Mouse (Mus musculus) erythroblast, adult 5-6 weeks (primary cell): ENCODE data around the gene Olfr231. TPM values are rescaled to one million over a fixed set of nuclear protein-coding genes. Genes with fewer than 3 reads are reported as not detected.

Source experiments
- ATAC-seq: replicated peaks from 2 replicates; pipeline ENCODE4 v1.8.0; 2016; ENCODE audit warnings: moderate number of reproducible peaks, mild to moderate bottlenecking, moderate TSS enrichment, inconsistent platforms; ENCODE audit not compliant: poor library complexity, low FRiP score, severe bottlenecking
- total RNA-seq, 2 experiments: library from RNA; stranded (forward) in 1 of 2; stranded (reverse) in 1 of 2; fragments of 150-400 nt in 1 of 2; fragments of 200-764, 138-1000 nt in 1 of 2; gene quantifications; 2 replicates each; pipeline versions ENCODE4 v1.2.3 to v1.2.4; 2015 to 2017; ENCODE audit warnings: low replicate concordance in 2 of 2

Olfr231 gene
- total RNA-seq (2015; ENCODE audit: low replicate concordance) (2.1 TPM in 1 of 2 replicates, not detected in the other), total RNA-seq (2017; ENCODE audit: low replicate concordance) (not detected in 2 replicates)

DNA sequence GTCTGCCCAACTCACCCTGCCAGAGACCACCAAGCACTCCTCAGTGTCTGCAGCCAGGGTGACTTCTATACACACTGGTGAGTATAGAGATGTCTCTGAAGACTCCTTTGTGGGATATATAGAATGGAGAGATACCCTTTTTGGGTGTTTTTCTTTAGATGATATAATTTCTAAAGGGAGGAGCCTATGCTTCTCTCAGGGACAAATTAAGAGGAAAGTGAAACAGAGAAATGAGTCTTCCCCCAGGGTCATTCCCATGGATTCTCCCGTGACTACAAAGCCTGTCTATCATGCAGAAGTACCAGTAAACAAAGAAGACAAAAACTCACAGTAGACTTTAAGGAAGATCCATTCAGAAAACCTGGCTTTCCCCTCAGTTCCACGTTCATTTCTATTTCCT is at the start of gene Olfr231:
Gene Olfr231, minus strand, starts transcription at position 101 of the 400 bp plus-strand sequence.
- no peak for ATAC-seq

GRCm38 (mm10) chr1:174169024-174169423 is 48.1 kb upstream of the Olfr231 start:
- 0 out of 2 replicates have a peak, but pooled peaks have one; percentile 25 for ATAC-seq

- 0 out of 2 replicates have a peak, but pooled peaks have one; percentile 12 for ATAC-seq
Measured at GRCm38 (mm10) chr1:174159095-174159494, 38.1 kb upstream of the Olfr231 start.

DNA sequence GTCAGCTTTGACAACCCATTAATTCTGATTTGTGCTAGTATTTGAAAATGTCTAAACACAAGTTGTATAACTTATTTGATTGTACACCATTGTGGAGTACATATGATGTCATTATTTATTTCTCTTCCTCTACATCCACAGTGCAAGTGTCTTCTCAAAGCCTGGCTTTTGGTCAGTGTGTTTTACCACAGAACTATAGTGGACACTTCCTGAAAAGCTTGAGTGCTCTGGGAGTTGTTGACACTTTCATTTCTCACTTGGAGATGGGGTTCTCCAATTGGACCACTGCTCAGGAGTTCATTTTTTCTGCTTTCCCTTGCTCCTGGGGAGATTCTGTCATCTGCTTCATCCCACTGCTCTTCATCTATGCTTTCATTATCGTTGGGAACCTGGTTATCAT is 37.5 kb upstream of the Olfr231 start:
- peak; percentile 33; the same call in 1 of the 2 replicates for ATAC-seq

GRCm38 (mm10) chr1:174157622-174158021 is 36.7 kb upstream of the Olfr231 start:
- ATAC-seq: no peak

GRCm38 (mm10) chr1:174155333-174155732 is 34.4 kb upstream of the Olfr231 start, which contains the start of gene Olfr420:
Gene Olfr420, plus strand, starts transcription at chr1:174155633.
- ATAC-seq: no peak

- ATAC-seq: no peak
Measured at GRCm38 (mm10) chr1:174149289-174149688, 28.3 kb upstream of the Olfr231 start.

- no peak for ATAC-seq
Measured at GRCm38 (mm10) chr1:174146696-174147095, 25.7 kb upstream of the Olfr231 start.

DNA sequence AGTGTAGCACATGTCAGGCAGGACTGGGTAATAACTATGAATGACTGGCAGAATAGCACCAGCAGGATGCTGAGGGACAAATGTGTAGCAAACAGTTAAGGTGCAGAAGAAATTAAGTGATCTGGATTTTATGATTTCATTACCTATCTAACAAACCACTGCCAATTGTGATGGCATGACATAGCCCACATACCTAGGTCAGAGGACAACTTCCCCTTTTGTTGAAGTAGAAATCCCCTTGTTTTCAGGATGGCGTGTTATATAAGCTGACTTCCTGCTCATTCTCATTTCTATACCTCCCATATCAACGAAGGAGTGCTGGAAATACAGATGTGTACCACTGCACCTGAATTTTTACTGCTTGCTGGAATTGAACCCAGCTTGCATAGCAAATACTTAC is 20.4 kb upstream of the Olfr231 start:
- no peak for ATAC-seq

- 0 out of 2 replicates have a peak, but pooled peaks have one; percentile 9 for ATAC-seq
Measured at GRCm38 (mm10) chr1:174131999-174132398, 11.0 kb upstream of the Olfr231 start.

DNA sequence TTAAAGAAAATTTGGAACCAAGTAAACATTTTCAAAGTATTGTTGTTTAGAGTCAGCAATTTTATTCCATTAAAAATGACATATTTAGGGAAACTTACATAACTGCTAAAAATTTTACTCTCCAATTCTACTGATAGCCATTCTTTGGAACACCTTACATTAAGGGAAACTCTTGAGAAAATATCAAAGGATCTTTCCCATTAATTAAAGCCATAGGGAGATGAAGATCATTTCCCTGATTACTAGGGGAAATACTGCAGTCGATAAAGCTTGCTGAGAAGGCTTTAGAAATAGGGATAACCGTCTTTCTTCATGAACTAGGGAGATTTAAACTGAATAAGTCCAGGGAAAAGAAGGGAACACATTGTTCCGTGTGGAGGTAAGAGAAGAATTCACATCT is 10.3 kb upstream of the Olfr231 start, which contains the start of gene Olfr424:
Gene Olfr424, plus strand, starts transcription at position 301 of the 400 bp plus-strand sequence.
- ATAC-seq: no peak

GRCm38 (mm10) chr1:174103735-174104134 is 17.2 kb downstream of the Olfr231 start:
- ATAC-seq: no peak

- no peak for ATAC-seq
Measured at GRCm38 (mm10) chr1:174096591-174096990, 24.4 kb downstream of the Olfr231 start, which contains the start of gene Olfr427. Gene Olfr427, plus strand, starts transcription at chr1:174096891.

DNA sequence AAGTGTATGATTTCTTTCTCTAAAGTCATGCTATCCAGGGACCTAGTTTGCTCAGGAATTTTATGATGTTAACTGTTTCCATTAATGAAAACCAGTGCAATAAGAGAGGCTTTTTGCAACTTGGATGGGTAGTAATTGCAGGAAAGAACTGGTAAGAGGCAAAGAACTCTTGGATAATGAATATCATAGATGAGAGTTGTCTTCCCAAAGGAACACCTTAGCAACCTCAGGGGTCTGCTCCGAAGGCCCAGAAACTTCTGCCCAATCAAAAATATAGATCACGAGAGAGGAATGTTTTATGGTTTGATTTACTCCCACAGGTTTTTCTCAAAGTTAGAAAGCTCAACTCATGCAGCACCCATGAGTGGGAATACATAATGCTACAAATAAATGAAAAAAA is 36.9 kb downstream of the Olfr231 start, which contains the start of gene Olfr429:
Gene Olfr429, plus strand, starts transcription at position 301 of the 400 bp plus-strand sequence.
- no peak for ATAC-seq

DNA sequence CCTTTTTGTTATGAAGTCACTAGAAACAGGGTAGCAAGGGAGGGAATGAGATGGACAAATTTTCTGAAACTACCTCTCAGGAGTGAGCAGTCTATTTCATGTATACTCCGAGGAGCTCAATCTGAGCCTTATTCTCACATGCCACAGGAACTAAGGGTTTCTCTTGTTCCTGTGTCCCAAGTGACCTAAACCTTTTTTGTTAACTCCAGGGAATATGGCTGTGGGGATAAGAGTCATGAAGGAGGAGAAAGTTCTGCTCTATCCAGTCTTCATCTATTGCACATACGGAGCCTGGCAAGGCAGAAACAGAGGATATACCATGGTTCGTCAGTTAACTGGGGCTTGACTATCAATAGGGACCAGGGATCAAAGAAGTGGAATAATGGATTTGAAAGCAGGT is 54.7 kb downstream of the Olfr231 start, which contains the start of gene Olfr430:
Gene Olfr430, plus strand, starts transcription at position 301 of the 400 bp plus-strand sequence.
- no peak for ATAC-seq

Other genes starting within 250 kb of the Olfr231 start
- gene Ifi211, start 208.1 kb downstream of the Olfr231 start, total RNA-seq (2015; ENCODE audit: low replicate concordance): 11.9 and 20.0 TPM in 2 replicates
- 9.3 and 13.3 TPM in 2 replicates for gene Ifi211, start 208.1 kb downstream of the Olfr231 start, total RNA-seq (2017; ENCODE audit: low replicate concordance)
- 35.4 and 38.7 TPM in 2 replicates for gene Mndal, start 178.7 kb downstream of the Olfr231 start, total RNA-seq (2015; ENCODE audit: low replicate concordance)
- gene Mndal, start 178.7 kb downstream of the Olfr231 start, total RNA-seq (2017; ENCODE audit: low replicate concordance): 15.5 and 18.5 TPM in 2 replicates
- 23.4 and 29.9 TPM in 2 replicates for gene Ifi203, start 178.5 kb downstream of the Olfr231 start, total RNA-seq (2015; ENCODE audit: low replicate concordance)
- 6.6 and 13.8 TPM in 2 replicates for gene Ifi203, start 178.5 kb downstream of the Olfr231 start, total RNA-seq (2017; ENCODE audit: low replicate concordance)
- not detected in 2 replicates for gene Ifi202b, start 138.4 kb downstream of the Olfr231 start, total RNA-seq (2015; ENCODE audit: low replicate concordance)
- gene Ifi202b, start 138.4 kb downstream of the Olfr231 start, total RNA-seq (2017; ENCODE audit: low replicate concordance): not detected in 2 replicates
- gene Ifi205, start 89.4 kb downstream of the Olfr231 start, total RNA-seq (2015; ENCODE audit: low replicate concordance): 2.3 and 3.3 TPM in 2 replicates
- gene Ifi205, start 89.4 kb downstream of the Olfr231 start, total RNA-seq (2017; ENCODE audit: low replicate concordance): 0.85 TPM in 1 of 2 replicates, not detected in the other
- gene Olfr433, start 80.5 kb downstream of the Olfr231 start, total RNA-seq (2015; ENCODE audit: low replicate concordance): not detected in 2 replicates
- gene Olfr433, start 80.5 kb downstream of the Olfr231 start, total RNA-seq (2017; ENCODE audit: low replicate concordance): not detected in 2 replicates
- gene Olfr432, start 72.0 kb downstream of the Olfr231 start, total RNA-seq (2015; ENCODE audit: low replicate concordance): not detected in 2 replicates
- not detected in 2 replicates for gene Olfr432, start 72.0 kb downstream of the Olfr231 start, total RNA-seq (2017; ENCODE audit: low replicate concordance)
- gene Olfr430, start 54.6 kb downstream of the Olfr231 start, total RNA-seq (2015; ENCODE audit: low replicate concordance): not detected in 2 replicates
- 0.42 TPM in 1 of 2 replicates, not detected in the other for gene Olfr430, start 54.6 kb downstream of the Olfr231 start, total RNA-seq (2017; ENCODE audit: low replicate concordance)
- gene Olfr429, start 36.8 kb downstream of the Olfr231 start, total RNA-seq (2015; ENCODE audit: low replicate concordance): not detected in 2 replicates
- not detected in 2 replicates for gene Olfr429, start 36.8 kb downstream of the Olfr231 start, total RNA-seq (2017; ENCODE audit: low replicate concordance)
- gene Olfr427, start 24.3 kb downstream of the Olfr231 start, total RNA-seq (2015; ENCODE audit: low replicate concordance): not detected in 2 replicates
- gene Olfr427, start 24.3 kb downstream of the Olfr231 start, total RNA-seq (2017; ENCODE audit: low replicate concordance): not detected in 2 replicates
- not detected in 2 replicates for gene Olfr424, start 10.4 kb upstream of the Olfr231 start, total RNA-seq (2015; ENCODE audit: low replicate concordance)
- not detected in 2 replicates for gene Olfr424, start 10.4 kb upstream of the Olfr231 start, total RNA-seq (2017; ENCODE audit: low replicate concordance)
- 0.38 TPM in 1 of 2 replicates, not detected in the other for gene Olfr420, start 34.5 kb upstream of the Olfr231 start, total RNA-seq (2015; ENCODE audit: low replicate concordance)
- gene Olfr420, start 34.5 kb upstream of the Olfr231 start, total RNA-seq (2017; ENCODE audit: low replicate concordance): 1.8 and 2.0 TPM in 2 replicates
- 279 and 284 TPM in 2 replicates for gene Spta1, start 51.6 kb upstream of the Olfr231 start, total RNA-seq (2015; ENCODE audit: low replicate concordance)
- gene Spta1, start 51.6 kb upstream of the Olfr231 start, total RNA-seq (2017; ENCODE audit: low replicate concordance): 931 and 1,200 TPM in 2 replicates
- not detected in 2 replicates for gene Olfr419, start 130.9 kb upstream of the Olfr231 start, total RNA-seq (2015; ENCODE audit: low replicate concordance)
- gene Olfr419, start 130.9 kb upstream of the Olfr231 start, total RNA-seq (2017; ENCODE audit: low replicate concordance): 2.9 TPM in 1 of 2 replicates, not detected in the other
- not detected in 2 replicates for gene Mptx1, start 209.4 kb upstream of the Olfr231 start, total RNA-seq (2015; ENCODE audit: low replicate concordance)
- gene Mptx1, start 209.4 kb upstream of the Olfr231 start, total RNA-seq (2017; ENCODE audit: low replicate concordance): not detected in 2 replicates
- 0.42 TPM in 1 of 2 replicates, not detected in the other for gene Olfr417, start 244.0 kb upstream of the Olfr231 start, total RNA-seq (2015; ENCODE audit: low replicate concordance)
- gene Olfr417, start 244.0 kb upstream of the Olfr231 start, total RNA-seq (2017; ENCODE audit: low replicate concordance): 0.17 TPM in 1 of 2 replicates, not detected in the other